Mouse (Mus musculus) C2C12 (cell line): ENCODE measurements around the gene Cisd1.

Experiments
- CEBPB ChIP-seq: IDR thresholded peaks from one replicate; pipeline ENCODE4 v1.6.1; 2011; ENCODE audit warnings: low read depth, mild to moderate bottlenecking, control low read depth, moderate library complexity
- CTCF ChIP-seq: IDR thresholded peaks from one replicate; pipeline ENCODE4 v1.5.1; 2011; ENCODE audit not compliant: control insufficient read depth, insufficient read depth, insufficient read length
- FOSL1 ChIP-seq: IDR thresholded peaks from one replicate; pipeline ENCODE4 v1.8.0; 2011; ENCODE audit warnings: mild to moderate bottlenecking, low read length; ENCODE audit not compliant: poor library complexity, insufficient read depth, severe bottlenecking
- MAX ChIP-seq: IDR thresholded peaks from one replicate; pipeline ENCODE4 v1.6.1; 2011; ENCODE audit warnings: mild to moderate bottlenecking, control low read depth
- MYOD1 ChIP-seq: IDR thresholded peaks from one replicate; pipeline ENCODE4 v1.6.1; 2011; ENCODE audit warnings: low read depth; ENCODE audit not compliant: control insufficient read depth, insufficient read length
- MYOG ChIP-seq: IDR thresholded peaks from one replicate; pipeline ENCODE4 v1.6.1; 2011; ENCODE audit not compliant: control insufficient read depth, insufficient read length; ENCODE audit errors: extremely low read depth
- USF1 ChIP-seq: IDR thresholded peaks from one replicate; pipeline ENCODE4 v1.6.1; 2011; ENCODE audit warnings: low read depth, mild to moderate bottlenecking, control low read depth, moderate library complexity

- TF ChIP-seq USF1 (no peak), MYOD1 (no peak), CTCF (no peak), MAX (no peak), CEBPB (no peak), MYOG (no peak), FOSL1 (no peak)
Observed at GRCm38 (mm10) chr10:71300161-71300560, 44.6 kb downstream of the Cisd1 start.
